Mouse (Mus musculus) intestine, postnatal 0 days (tissue): Measurements from ENCODE around the gene Eif5. TPM values are rescaled to one million over a fixed set of nuclear protein-coding genes. Genes with fewer than 3 reads are reported as not detected.

Experiments
- ATAC-seq: fragments of 200-750 bp; cut with Nextera tagmentation; 2 replicates; pipeline ENCODE4 v1.8.0; 2017; ENCODE audit warnings: mild to moderate bottlenecking, moderate TSS enrichment, moderate library complexity
- H3K27ac ChIP-seq: fragments of 300-500 bp; sonication (generic); 2 replicates; pipeline ENCODE4 v1.5.1; 2014; ENCODE audit warnings: mild to moderate bottlenecking, low read depth, low read length, moderate library complexity
- H3K27me3 ChIP-seq: fragments of 300-500 bp; sonication (generic); replicated peaks from 2 replicates; pipeline ENCODE4 v1.6.1; 2014; ENCODE audit warnings: low read length, mixed read lengths; ENCODE audit not compliant: control insufficient read depth, insufficient read depth
- H3K36me3 ChIP-seq: fragments of 300-500 bp; sonication (generic); 2 replicates; pipeline ENCODE4 v1.6.1; 2014; ENCODE audit warnings: mild to moderate bottlenecking, moderate library complexity; ENCODE audit not compliant: control insufficient read depth, insufficient read depth
- H3K4me1 ChIP-seq: fragments of 300-500 bp; sonication (generic); replicated peaks from 2 replicates; pipeline ENCODE4 v1.6.1; 2014; ENCODE audit warnings: antibody characterized with exemption, low read length, mixed read lengths; ENCODE audit not compliant: control insufficient read depth, insufficient read depth
- H3K4me2 ChIP-seq: fragments of 300-500 bp; sonication (generic); replicated peaks from 2 replicates; pipeline ENCODE4 v1.6.1; 2014; ENCODE audit warnings: low read depth, mild to moderate bottlenecking, moderate library complexity
- H3K4me3 ChIP-seq: fragments of 300-500 bp; sonication (generic); 2 replicates; pipeline ENCODE4 v1.5.1; 2014; ENCODE audit warnings: low read depth, low read length
- H3K9ac ChIP-seq: fragments of 300-500 bp; sonication (generic); 2 replicates; pipeline ENCODE4 v1.6.1; 2014; ENCODE audit warnings: mild to moderate bottlenecking, low read depth, low read length
- H3K9me3 ChIP-seq: fragments of 300-500 bp; sonication (generic); 2 replicates; pipeline ENCODE4 v1.6.1; 2016; ENCODE audit warnings: mixed run types; ENCODE audit not compliant: control insufficient read depth
- CTCF ChIP-seq: sonication (generic); IDR thresholded peaks from 2 replicates; pipeline ENCODE4 v1.5.1; 2016; ENCODE audit warnings: low read depth, mild to moderate bottlenecking, control low read depth, antibody characterized with exemption, moderate library complexity
- WGBS: fragments of 180-500 bp; shearing (Covaris S2); extraction: QIAGEN DNeasy Blood & Tissue Kit; methylation state at CpG from one replicate; pipeline ENCODE4 v1.1.7; 2014; 5-methylcytosine and 5-hydroxymethylcytosine counted together
- polyA plus RNA-seq: library from polyadenylated mRNA; unstranded; fragments of >200 nt; fragmentation: Nextera tagmentation; extraction: Ambion mirVana; gene quantifications from 2 replicates; pipeline ENCODE4 v1.2.1, GENCODE M21; 2015

The Eif5 gene
- 632 and 663 TPM in 2 replicates for polyA plus RNA-seq

- H3K36me3 ChIP-seq = peaks cover 36% of the 10 kb centered on the region
- under 1% methylated on average over 46 of the region's 47 CpGs for WGBS
- ATAC-seq = peak; percentile 93
- H3K27me3 ChIP-seq = no peaks in the 10 kb centered on the region
- H3K27ac ChIP-seq = peak within 1 kb of the TSS; percentile 99
- peak within 1 kb of the TSS; percentile 100 for H3K9ac ChIP-seq
- no peaks in the 10 kb centered on the region for H3K9me3 ChIP-seq
- 0 out of 2 replicates have a peak, but pooled peaks cover 9% of the 10 kb centered on the region for H3K4me1 ChIP-seq
- peak within 1 kb of the TSS; percentile 88 for H3K4me3 ChIP-seq
- H3K4me2 ChIP-seq = peak within 1 kb of the TSS; percentile 82
- TF ChIP-seq CTCF = no peak
These were observed at the start of gene Eif5 for GRCm38 (mm10) chr12:111537796-111538291. Gene Eif5, plus strand, starts transcription at chr12:111538016.

GRCm38 (mm10) chr12:111489261-111489865 is 48.5 kb upstream of the Eif5 start:
- Histone ChIP-seq H3K4me2 (no peak overlapping the region), H3K4me1 (no peaks in the 10 kb centered on the region), H3K27me3 (peaks cover 41% of the 10 kb centered on the region), H3K27ac (no peak overlapping the region), H3K4me3 (no peak overlapping the region), H3K9me3 (no peaks in the 10 kb centered on the region), H3K9ac (no peak overlapping the region), H3K36me3 (no peaks in the 10 kb centered on the region)
- TF ChIP-seq CTCF = no peak
- 47% methylated on average over 11 of the region's 11 CpGs for WGBS
- no peak for ATAC-seq

- Histone ChIP-seq H3K36me3 (no peaks in the 10 kb centered on the region), H3K4me2 (no peak overlapping the region), H3K27me3 (0 out of 2 replicates have a peak, but pooled peaks cover 3% of the 10 kb centered on the region), H3K9ac (no peak overlapping the region), H3K4me3 (no peak overlapping the region), H3K4me1 (no peaks in the 10 kb centered on the region), H3K27ac (no peak overlapping the region), H3K9me3 (no peaks in the 10 kb centered on the region)
- 68% methylated on average over 4 of the region's 4 CpGs for WGBS
- no peak for TF ChIP-seq CTCF
- ATAC-seq = no peak
These were observed 42.9 kb upstream of the Eif5 start for GRCm38 (mm10) chr12:111494931-111495330.

GRCm38 (mm10) chr12:111497076-111497475 is 40.7 kb upstream of the Eif5 start:
- TF ChIP-seq CTCF = peak; percentile 58
- H3K4me3 ChIP-seq = no peak overlapping the region
- no peaks in the 10 kb centered on the region for H3K36me3 ChIP-seq
- ATAC-seq = no peak
- H3K4me2 ChIP-seq = no peak overlapping the region
- H3K27me3 ChIP-seq = no peaks in the 10 kb centered on the region
- H3K9me3 ChIP-seq = no peaks in the 10 kb centered on the region
- no peaks in the 10 kb centered on the region for H3K4me1 ChIP-seq
- 45% methylated on average over 2 of the region's 2 CpGs for WGBS
- H3K27ac ChIP-seq = no peak overlapping the region
- H3K9ac ChIP-seq = no peak overlapping the region

GRCm38 (mm10) chr12:111499617-111500016 is 38.2 kb upstream of the Eif5 start:
- no peak overlapping the region for H3K27ac ChIP-seq
- no peaks in the 10 kb centered on the region for H3K4me1 ChIP-seq
- H3K36me3 ChIP-seq = no peaks in the 10 kb centered on the region
- WGBS = 72% methylated on average over 5 of the region's 5 CpGs
- H3K4me2 ChIP-seq = no peak overlapping the region
- no peaks in the 10 kb centered on the region for H3K9me3 ChIP-seq
- no peak for TF ChIP-seq CTCF
- H3K9ac ChIP-seq = no peak overlapping the region
- ATAC-seq = no peak
- no peak overlapping the region for H3K4me3 ChIP-seq
- H3K27me3 ChIP-seq = no peaks in the 10 kb centered on the region

GRCm38 (mm10) chr12:111500725-111501124 is 37.1 kb upstream of the Eif5 start:
- 37% methylated on average over 5 of the region's 5 CpGs for WGBS
- H3K9ac ChIP-seq = no peak overlapping the region
- H3K9me3 ChIP-seq = no peaks in the 10 kb centered on the region
- no peaks in the 10 kb centered on the region for H3K36me3 ChIP-seq
- no peak overlapping the region for H3K4me3 ChIP-seq
- H3K27ac ChIP-seq = no peak overlapping the region
- H3K27me3 ChIP-seq = no peaks in the 10 kb centered on the region
- H3K4me1 ChIP-seq = no peaks in the 10 kb centered on the region
- H3K4me2 ChIP-seq = no peak overlapping the region
- ATAC-seq = no peak
- TF ChIP-seq CTCF = no peak
